Mouse (Mus musculus) ES-CJ7 (cell line): ENCODE results near the gene Lhpp.

Experiments used
- DNase-seq: peaks from one replicate; pipeline ENCODE4 v3.0.0; 2011; ENCODE audit warnings: low read depth, low spot score

Gene Lhpp

GRCm38 (mm10) chr7:132681831-132682230 is 71.4 kb downstream of the Lhpp start:
- no peak for DNase-seq

DNA sequence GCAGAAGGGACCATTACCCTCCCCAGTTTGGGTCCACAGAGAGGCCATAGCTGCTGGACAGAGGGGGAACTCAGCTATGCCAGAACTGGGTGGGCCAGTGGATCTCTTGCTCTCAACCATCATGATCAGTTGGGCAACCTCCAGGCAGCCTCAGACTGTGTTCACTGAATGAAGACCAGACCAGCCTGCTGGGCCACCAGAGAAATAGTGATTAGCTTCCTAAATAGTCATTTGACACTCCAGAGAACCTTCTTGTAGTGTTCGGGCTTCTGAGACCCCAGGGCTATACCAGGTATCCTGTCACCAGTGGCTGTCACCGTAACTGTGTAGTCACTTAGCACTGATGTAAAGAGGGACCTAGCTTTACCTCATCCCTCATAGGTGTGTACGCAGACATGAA is 71.9 kb downstream of the Lhpp start:
- DNase-seq, result no peak

DNA sequence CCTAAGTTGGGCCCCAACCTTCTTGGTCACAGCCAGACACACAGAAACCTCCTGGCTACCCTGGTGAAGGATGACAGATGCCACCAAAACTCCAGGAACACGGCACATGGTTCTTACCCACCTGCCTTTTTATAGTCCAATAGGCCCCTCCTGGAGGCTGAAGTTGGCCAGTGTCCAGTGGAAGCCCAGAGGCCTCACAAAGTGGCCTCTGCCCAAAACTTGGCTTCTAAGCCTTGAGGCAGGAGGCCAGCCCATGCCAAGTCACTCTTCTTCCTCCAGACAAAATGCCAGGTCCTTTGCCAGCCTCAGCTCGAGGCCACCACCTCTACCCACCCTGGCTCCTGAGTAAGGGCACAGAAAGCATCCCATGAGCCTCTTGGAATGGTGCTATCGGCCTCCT is 72.5 kb downstream of the Lhpp start:
- DNase-seq, result no peak

GRCm38 (mm10) chr7:132683923-132684322 is 73.5 kb downstream of the Lhpp start:
- no peak for DNase-seq

- no peak for DNase-seq
Observed at GRCm38 (mm10) chr7:132686515-132686914, 76.1 kb downstream of the Lhpp start.

DNA sequence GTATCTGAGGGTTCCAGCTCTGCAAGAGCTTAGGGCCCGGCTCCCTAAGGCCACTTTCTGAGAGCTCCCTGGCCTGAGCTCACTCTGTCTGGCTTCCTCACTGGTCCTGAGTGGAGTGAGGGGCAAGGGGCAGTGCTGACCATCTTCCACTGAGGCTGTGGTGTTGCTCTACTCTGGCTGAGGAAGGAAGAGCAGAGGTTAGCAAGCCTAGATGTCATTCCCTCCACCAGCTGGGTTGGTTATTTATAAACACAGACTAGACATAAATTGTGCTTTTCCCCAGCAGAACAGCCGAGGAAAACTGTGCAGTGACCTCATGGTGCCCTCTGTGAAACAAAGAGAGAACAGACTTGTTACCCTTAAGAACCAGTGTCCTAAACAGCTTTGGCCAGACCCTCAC is 77.5 kb downstream of the Lhpp start:
- DNase-seq, result no peak

DNA sequence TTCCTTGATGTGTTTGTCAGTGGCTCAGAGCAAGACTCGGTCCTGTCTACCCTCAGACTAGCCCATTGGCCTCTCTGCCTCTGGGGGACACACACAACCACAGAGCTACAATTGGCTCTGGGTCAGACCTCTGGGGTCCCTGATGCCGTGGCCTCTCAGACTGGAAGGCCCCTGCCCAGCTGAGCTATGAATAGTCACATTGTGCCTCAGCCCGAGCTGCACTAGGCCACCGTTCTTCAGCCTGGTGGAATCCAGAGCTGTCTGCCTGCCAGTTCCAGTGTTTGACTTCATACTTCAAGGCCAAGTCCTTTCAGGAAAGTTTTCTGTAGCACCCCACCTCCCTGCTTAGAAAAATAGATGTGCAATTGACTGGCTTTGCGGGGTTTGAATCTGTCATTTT is 78.3 kb downstream of the Lhpp start:
- no peak for DNase-seq

DNA sequence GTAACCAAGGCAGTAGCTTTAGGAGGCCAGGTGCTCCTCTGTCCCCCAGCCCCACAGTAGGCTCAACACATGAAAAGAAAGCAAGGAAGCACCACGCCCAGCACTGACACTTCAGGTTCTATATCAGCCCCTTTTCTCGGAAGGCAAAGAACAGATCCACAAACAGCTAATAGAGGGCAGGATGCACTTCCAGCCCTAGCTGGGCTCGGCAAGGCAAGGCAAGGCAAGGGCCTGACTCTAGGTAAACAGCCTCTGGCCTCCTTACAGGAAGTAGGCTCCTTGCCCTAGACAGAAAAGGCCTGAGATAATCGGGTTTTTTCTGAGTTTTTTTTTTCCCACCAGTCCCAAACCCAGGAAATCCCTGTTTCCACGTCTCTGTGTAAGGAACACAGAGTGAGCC is 79.3 kb downstream of the Lhpp start:
- no peak for DNase-seq

DNA sequence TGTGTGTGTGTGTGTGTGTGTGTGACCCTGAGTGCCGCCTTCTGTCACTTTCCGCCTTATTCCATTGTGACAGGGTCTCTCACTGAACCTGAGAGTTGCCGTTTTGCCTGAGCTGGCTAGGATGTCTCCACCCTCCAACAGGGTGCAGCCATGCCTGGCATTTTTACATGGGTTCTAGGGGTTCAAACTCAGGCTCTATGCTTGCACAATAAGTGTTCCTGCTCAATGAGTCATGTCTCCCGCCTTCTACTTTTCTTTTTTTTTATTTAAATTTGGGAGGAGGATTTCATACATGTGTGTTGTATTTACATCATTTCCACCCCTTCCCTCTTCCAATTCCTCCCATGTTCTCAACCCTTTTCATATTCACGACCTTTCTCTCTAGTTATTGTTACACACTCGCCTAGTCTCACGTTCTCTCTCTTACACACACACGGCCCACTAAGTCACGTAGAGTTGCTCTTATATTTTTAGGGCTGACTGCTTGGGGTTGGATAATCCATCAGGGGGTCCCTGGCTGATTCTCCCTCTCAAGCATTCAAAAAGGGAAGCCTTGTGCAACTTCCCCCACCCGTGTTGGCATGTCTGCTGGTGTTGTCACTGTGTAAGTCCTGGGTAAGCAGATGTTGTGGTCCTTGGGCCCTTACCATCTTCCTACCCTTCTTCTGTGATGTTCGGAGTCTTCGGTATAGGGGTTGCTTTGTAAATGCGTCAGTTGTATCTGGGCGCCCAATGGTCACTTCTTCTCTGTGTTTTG is 80.5 kb downstream of the Lhpp start:
- no peak for DNase-seq

GRCm38 (mm10) chr7:132692719-132693118 is 82.3 kb downstream of the Lhpp start:
- DNase-seq, result no peak

GRCm38 (mm10) chr7:132693561-132693960 is 83.1 kb downstream of the Lhpp start:
- DNase-seq, result no peak

- DNase-seq, result no peak
Observed at GRCm38 (mm10) chr7:132697258-132697796, 86.9 kb downstream of the Lhpp start.

GRCm38 (mm10) chr7:132698737-132699136 is 88.3 kb downstream of the Lhpp start:
- no peak for DNase-seq

GRCm38 (mm10) chr7:132699165-132699564 is 88.7 kb downstream of the Lhpp start:
- DNase-seq, result no peak

DNA sequence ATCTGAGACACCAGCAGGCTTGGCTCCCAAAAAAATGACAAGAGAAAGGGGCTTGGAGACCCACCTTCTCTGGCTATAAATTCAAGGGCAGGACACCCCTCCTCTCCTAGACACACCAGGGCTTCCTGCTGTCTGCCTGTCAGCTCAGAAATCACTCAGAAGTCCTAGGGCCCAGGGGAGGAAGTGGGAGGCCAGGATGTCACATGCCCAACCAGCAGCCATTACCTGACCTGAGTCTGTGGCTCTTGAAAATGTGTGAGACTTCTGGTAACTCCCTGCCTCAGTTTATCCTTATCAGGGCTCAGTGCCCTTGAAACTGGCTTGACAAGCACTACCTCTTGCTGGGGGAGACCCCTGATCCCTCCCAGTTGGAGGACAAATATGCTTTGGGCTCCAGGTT is 89.2 kb downstream of the Lhpp start:
- DNase-seq, result no peak

DNA sequence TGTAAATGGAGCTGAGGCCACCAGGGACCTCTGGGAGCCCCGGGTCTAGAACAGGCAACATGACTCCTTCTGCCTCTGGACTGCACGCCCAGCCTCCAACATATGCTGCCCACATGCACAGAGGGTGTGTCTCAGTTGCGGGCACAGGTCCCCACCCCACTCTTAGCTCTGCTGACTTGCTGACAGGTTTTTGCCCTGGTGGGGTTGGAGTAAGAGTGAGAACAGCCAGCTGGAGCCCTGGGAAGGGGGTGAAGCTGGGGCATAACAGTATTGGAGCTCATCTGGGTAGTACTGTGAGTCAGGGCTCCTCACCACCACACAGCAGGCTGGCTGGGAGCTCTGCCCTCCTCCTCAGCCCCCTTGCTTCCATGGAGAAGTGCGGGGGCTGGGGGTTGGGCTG is 89.7 kb downstream of the Lhpp start:
- no peak for DNase-seq

DNA sequence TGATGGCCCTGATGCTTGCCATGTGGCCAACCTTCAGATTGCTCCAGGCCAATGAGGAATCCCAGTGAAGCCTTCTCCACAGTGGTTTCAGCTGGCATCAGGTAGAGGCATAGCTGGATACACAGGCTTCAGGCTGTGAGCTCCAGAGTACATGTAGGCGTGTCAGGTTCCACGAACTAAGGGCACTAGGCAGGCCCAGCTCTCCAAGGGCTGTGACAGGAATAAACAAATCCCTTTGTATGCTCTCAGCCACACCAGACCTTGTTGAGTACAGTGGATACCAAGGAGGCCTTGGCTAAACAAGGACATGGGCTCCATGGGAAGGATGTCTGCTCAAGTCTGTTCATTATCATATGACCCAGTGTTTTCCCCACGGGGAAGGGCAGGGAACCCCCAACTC is 91.0 kb downstream of the Lhpp start:
- DNase-seq, result no peak

DNA sequence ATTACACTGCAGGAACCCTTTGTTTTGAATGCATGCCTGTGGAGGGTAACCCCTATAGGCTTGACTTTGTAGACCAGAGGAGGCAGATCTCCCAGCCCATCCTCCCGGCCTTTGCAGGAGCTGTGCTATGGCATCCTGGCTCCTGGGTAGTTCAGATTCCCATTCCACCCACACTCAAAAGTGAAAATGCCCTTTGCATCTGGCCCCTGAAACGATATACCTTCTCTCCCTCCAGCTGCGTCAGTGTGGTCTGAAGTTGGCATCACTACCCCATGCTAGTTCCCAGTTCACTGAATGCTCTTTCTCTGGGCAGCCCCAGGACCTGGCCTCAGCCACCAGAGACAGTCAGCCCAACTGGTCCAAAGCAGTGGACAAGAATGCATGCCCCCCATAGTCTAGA is 91.6 kb downstream of the Lhpp start:
- no peak for DNase-seq

- DNase-seq, result no peak
Observed at GRCm38 (mm10) chr7:132702492-132703070, 92.1 kb downstream of the Lhpp start.

DNA sequence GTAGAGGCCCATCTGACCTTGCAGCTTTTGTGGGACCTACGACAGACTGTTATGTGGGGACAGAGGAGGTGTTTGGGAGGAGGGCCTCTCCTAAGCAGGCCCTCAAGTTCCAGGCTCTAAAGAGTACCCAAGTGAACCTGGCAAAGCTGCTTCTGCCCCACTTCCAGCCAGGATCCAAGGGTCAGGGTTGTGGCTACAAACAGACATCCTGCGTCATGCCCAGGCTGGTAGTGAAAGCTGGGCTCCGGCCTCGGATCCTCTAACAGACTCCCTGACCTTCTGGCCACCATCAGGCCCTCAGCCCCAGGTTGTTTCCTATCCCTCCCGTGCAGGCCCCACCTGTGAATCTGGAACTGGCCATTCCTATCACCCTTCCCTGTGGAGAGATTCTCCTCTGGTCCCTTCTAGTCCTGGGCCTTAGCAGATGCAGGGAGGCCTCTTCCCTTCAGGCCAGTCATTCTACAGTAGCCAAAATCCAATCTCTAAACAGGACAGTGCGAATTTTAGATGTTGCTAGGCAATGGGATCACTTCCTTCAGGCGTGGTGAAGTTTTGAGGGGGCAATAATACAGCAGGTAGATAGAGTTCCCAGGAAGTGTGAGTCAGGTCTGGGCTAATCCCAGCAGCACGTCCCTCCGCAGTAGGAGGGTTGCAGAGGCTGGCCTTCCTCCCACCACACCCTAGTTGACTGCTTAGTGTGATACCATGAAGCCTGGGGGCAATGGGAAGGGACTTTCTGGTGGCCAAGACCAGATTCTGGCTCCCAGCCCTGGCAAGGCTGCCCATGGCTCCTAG is 93.3 kb downstream of the Lhpp start:
- no peak for DNase-seq

DNA sequence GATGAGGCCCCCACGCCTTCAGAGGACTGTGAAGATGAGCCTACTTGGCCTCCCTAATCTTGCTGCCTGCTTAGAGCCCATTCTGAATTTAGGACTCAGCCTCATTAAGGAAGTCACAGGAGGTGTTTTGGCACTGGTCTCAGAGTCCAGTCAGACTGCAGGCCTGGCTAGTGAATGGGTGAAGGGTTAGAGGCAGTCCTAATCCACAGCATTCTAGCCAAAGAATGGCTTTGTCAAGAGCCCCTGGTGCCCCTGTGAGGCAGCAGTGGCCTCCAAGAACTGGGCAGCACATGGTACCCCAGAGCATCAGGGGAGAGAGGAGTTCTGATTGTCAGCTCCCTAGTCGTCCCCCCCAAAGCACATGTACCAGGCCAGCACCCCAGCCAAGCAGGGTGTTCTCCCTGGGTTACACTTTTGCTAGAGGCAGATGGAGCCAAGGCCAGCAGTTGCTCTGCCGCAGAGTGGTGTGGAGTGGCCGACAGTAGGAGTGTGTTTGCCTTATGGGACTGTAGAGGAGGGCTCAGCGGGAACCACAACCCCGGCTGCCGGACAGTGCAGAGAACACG is 94.0 kb downstream of the Lhpp start:
- no peak for DNase-seq

DNA sequence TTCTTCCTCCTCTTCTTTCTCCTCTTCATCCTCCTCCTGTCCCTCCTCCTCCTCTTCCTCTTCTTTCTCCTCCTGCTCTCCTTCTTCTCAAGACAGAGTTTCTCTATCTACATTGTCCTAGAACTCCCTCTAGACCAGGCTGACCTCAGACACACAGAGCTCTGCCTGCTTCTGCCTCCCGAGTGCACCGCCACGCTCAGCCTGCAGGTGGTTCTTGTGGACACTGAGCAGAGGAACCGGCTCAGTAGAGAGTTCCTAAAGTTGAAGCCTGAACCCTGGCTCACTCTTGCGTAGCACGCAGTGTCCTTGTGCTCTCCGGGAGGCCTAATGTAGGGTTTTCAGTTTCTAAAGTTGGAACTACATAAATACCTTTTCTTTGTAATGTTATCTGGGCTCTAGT is 94.7 kb downstream of the Lhpp start:
- DNase-seq, result peak; percentile 49
